Mouse (Mus musculus) embryonic facial prominence, embryonic 11.5 days (tissue): Measurements from ENCODE around the gene Spsb2. TPM values are rescaled to one million over a fixed set of nuclear protein-coding genes. Genes with fewer than 3 reads are reported as not detected.

Experiments used
- ATAC-seq: fragments of 200-750 bp; cut with Nextera tagmentation; replicated peaks from 2 replicates; pipeline ENCODE4 v1.8.0; 2017; ENCODE audit warnings: low read depth; ENCODE audit not compliant: insufficient number of reproducible peaks, low FRiP score, low TSS enrichment
- DNase-seq: peaks from one replicate; pipeline ENCODE4 v3.0.0-alpha.2; 2015; ENCODE audit warnings: low spot score
- H3K27ac ChIP-seq: fragments of 300-500 bp; sonication (generic); replicated peaks from 2 replicates; pipeline ENCODE4 v1.5.1; 2014; ENCODE audit warnings: mild to moderate bottlenecking, low read depth, low read length, control low read depth
- H3K27me3 ChIP-seq: fragments of 300-500 bp; sonication (generic); 2 replicates; pipeline ENCODE4 v1.6.1; 2014; ENCODE audit warnings: mild to moderate bottlenecking, low read length, moderate library complexity, mixed read lengths; ENCODE audit not compliant: control insufficient read depth, insufficient read depth
- H3K36me3 ChIP-seq: fragments of 300-500 bp; sonication (generic); replicated peaks from 2 replicates; pipeline ENCODE4 v1.6.1; 2014; ENCODE audit warnings: low read depth, mild to moderate bottlenecking, low read length, moderate library complexity, mixed read lengths; ENCODE audit not compliant: control insufficient read depth, insufficient read depth
- H3K4me1 ChIP-seq: fragments of 300-500 bp; sonication (generic); 2 replicates; pipeline ENCODE4 v1.6.1; 2014; ENCODE audit warnings: low read length, mixed read lengths; ENCODE audit not compliant: control insufficient read depth, insufficient read depth
- H3K4me2 ChIP-seq: fragments of 300-500 bp; sonication (generic); 2 replicates; pipeline ENCODE4 v1.6.1; 2014; ENCODE audit warnings: low read depth, mild to moderate bottlenecking, control low read depth, low read length, moderate library complexity
- H3K4me3 ChIP-seq: fragments of 300-500 bp; sonication (generic); 2 replicates; pipeline ENCODE4 v1.5.1; 2014; ENCODE audit warnings: low read depth, low read length, control low read depth
- H3K9ac ChIP-seq: fragments of 300-500 bp; sonication (generic); replicated peaks from 2 replicates; pipeline ENCODE4 v1.6.1; 2014; ENCODE audit warnings: mild to moderate bottlenecking, control low read depth, low read length
- H3K9me3 ChIP-seq: fragments of 300-500 bp; sonication (generic); replicated peaks from 2 replicates; pipeline ENCODE4 v1.6.1; 2016; ENCODE audit warnings: mild to moderate bottlenecking, low read length, inconsistent platforms, mixed read lengths; ENCODE audit not compliant: control insufficient read depth
- WGBS: fragments of 180-500 bp; shearing (Covaris S2); extraction: QIAGEN DNeasy Blood & Tissue Kit; methylation state at CpG from one replicate; pipeline ENCODE4 v1.1.7; 2014; 5-methylcytosine and 5-hydroxymethylcytosine counted together
- polyA plus RNA-seq: library from polyadenylated mRNA; unstranded; fragments of >200 nt; fragmentation: Nextera tagmentation; extraction: Ambion mirVana; gene quantifications from 2 replicates; pipeline ENCODE4 v1.2.1, GENCODE M21; 2014

Spsb2 gene
- polyA plus RNA-seq, 1 experiment from 2014 or later, result 4.7 TPM

DNA sequence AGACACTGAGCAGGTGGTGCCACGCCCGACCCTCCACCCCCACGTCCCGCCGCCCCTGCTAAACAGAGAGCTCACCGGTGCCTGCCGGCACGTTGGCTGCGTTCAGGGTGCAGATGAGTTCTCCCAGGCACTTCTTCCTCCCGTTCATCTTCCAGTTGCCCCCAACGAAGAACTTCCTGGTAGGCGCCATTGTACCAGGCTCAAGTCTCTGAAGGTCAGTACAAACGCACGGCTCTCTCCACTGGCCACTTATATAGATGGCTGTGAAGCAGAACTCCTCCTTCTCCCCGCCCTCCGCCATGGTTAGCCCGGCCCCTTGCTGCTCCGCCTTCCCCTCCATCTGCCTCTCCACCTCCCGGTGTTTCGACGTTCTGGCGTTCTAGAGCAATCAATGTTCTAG, 5.5 kb downstream of the Spsb2 start, which contains the start of gene Tpi1:
Gene Tpi1, minus strand, starts transcription at position 364 of the 400 bp plus-strand sequence.
- 1% methylated on average over 22 of the region's 22 CpGs for WGBS

DNA sequence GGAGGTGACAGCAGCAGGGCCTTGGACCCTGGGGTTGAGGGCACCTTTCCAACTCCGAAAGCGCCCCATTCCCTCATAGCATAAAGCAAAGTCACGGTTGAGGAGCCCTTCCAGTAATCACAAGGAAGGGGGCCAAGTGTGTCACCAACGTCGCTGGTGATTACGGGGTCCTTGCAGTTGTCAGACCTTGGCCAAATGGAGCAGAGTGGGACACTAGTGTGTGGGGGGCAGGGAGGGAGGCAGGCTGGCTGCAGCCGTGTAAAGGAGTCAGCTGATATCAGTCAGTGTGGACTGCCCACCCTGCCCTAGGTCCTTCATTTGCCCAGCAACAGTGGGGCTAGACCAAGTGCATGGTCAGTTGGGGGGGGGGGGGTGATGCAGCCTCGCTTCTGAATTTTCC, 6.0 kb downstream of the Spsb2 start:
- Histone ChIP-seq H3K36me3 (peaks cover 15% of the 10 kb centered on the region), H3K9me3 (no peaks in the 10 kb centered on the region), H3K27me3 (no peaks in the 10 kb centered on the region), H3K4me2 (peak overlapping the region; percentile 59), H3K4me1 (no peaks in the 10 kb centered on the region), H3K27ac (no peak overlapping the region), H3K4me3 (peak overlapping the region; percentile 53; the same call in 1 of the 2 replicates), H3K9ac (no peak overlapping the region)
- 36% methylated on average over 7 of the region's 8 CpGs for WGBS
- ATAC-seq, result peak; percentile 41
- no peak for DNase-seq

More for the DNA sequence above, 5.5 kb downstream of the Spsb2 start, which contains the start of gene Tpi1:
- ATAC-seq (peak; percentile 81), DNase-seq (peak; percentile 95)
- no peaks in the 10 kb centered on the region for H3K27me3 ChIP-seq
- H3K9ac ChIP-seq, result peak within 1 kb of the TSS; percentile 61
- H3K4me1 ChIP-seq, result no peaks in the 10 kb centered on the region
- no peaks in the 10 kb centered on the region for H3K9me3 ChIP-seq
- peaks cover 15% of the 10 kb centered on the region for H3K36me3 ChIP-seq
- H3K27ac ChIP-seq, result peak within 1 kb of the TSS; percentile 63
- peak within 1 kb of the TSS; percentile 59 for H3K4me2 ChIP-seq
- peak within 1 kb of the TSS; percentile 53 for H3K4me3 ChIP-seq

DNA sequence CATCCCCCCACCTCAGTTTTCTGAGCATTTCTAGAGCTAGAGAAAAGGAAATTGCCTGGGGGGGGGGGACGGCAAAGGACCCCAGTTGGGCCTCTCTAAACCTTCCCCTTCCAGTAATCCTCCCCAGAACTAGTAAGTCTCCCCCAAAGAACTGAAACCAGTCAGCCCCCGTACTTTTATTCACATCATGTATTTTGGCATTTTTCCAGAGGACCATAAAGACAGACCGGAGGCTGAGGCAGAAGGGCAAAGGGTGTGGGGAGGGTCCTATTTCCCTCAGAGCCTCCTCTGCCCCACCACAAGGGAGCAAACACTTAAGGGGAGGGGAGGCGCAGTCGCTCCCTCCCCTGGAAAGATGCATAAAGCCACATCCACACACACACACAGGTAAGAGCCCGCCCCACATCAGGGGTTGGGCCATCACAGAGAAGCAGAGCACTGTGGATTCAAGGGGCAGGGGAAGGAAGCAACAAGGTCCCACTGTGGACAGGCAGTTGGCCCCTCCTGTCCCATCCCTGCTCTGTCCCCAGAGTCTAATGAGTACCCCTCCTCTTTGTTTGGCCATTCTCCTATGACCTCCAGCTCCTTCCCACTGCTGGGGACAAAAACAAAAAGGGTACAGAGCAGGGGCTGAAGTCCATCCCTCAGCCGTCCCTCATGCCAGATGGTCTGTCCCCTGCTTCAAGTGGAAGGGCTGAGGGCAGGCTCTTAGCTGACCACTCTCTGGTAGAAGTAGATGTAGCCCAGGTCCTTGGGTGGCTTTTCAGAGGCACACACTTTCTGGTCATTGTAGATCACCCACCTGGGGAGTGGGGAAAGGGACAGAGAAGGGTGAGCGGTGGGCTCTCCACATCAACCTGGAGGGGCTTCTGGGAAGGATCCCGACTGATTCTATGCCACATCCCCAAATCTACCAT, 6.7 kb downstream of the Spsb2 start:
- no peaks in the 10 kb centered on the region for H3K9me3 ChIP-seq
- H3K36me3 ChIP-seq, result peaks cover 18% of the 10 kb centered on the region
- no peak for ATAC-seq
- H3K27ac ChIP-seq, result no peak overlapping the region
- WGBS, result 73% methylated on average over 9 of the region's 9 CpGs
- no peaks in the 10 kb centered on the region for H3K4me1 ChIP-seq
- H3K4me3 ChIP-seq, result no peak overlapping the region
- DNase-seq, result no peak
- no peak overlapping the region for H3K9ac ChIP-seq
- no peaks in the 10 kb centered on the region for H3K27me3 ChIP-seq
- H3K4me2 ChIP-seq, result no peak overlapping the region

DNA sequence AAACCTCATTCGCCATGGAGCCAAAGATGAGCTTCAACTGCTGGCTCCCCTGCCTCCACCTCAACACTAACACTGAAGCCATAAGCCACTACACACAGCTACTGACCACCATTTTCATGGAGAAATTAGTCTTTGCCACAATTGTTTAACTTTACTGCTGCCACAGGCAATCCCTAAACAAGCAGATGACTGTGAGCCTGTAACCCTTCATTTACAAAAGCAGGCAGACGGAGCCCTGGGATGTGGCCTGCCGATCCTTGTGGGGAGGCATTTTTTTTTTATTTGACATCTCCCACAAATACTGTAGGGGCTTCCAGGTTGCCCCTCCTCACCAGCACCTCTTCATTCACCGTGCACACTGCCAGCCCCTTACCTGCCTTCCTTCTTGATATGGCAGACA, 8.2 kb downstream of the Spsb2 start:
- DNase-seq (no peak), ATAC-seq (no peak)
- peaks cover 16% of the 10 kb centered on the region for H3K36me3 ChIP-seq
- H3K27me3 ChIP-seq, result no peaks in the 10 kb centered on the region
- 89% methylated on average over 4 of the region's 4 CpGs for WGBS
- H3K4me2 ChIP-seq, result no peak overlapping the region
- H3K9ac ChIP-seq, result no peak overlapping the region
- H3K9me3 ChIP-seq, result no peaks in the 10 kb centered on the region
- no peaks in the 10 kb centered on the region for H3K4me1 ChIP-seq
- H3K4me3 ChIP-seq, result no peak overlapping the region
- no peak overlapping the region for H3K27ac ChIP-seq

DNA sequence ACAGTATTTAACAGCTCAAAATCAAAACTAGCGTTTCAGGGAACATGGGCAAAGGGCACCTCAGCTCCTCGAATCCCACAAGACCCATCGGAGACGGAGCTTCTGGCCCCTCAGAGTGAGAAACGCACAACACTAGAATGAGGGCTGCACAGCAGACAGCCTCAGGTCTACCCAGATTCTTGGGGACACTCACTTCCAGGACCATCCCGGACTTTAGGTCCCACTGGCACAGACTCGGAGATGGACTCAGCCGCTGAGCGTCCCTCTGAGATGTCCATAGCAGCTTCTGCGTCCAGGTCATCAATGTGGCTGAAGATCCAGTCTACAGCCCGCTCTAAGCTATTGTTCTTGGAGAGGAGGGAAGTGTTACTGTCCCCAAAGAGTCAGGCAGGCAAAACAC, 8.7 kb downstream of the Spsb2 start:
- no peaks in the 10 kb centered on the region for H3K27me3 ChIP-seq
- DNase-seq (no peak), ATAC-seq (no peak)
- H3K4me1 ChIP-seq, result no peaks in the 10 kb centered on the region
- peaks cover 15% of the 10 kb centered on the region for H3K36me3 ChIP-seq
- no peaks in the 10 kb centered on the region for H3K9me3 ChIP-seq
- WGBS, result 94% methylated on average over 11 of the region's 11 CpGs
- no peak overlapping the region for H3K4me2 ChIP-seq
- H3K9ac ChIP-seq, result no peak overlapping the region
- H3K4me3 ChIP-seq, result no peak overlapping the region
- no peak overlapping the region for H3K27ac ChIP-seq

DNA sequence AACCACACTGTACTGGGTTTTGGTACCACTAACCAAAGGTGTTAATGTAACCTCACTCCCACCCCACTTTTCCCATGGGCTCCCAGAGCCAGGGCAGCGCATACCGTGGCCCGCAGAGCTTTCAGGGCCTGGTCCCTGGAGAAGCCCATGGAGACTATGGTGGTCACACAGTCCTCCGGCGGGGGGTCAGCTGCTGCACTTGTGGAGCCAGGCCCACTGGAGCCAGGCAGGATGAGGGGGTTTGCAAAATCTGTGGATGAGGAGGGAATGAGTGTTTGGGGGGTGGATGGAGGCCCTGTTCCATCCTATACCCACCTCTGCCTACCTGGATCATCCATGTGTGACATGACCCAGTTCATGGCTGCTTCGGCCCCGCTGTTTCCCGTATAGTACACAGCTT, 9.1 kb downstream of the Spsb2 start:
- no peaks in the 10 kb centered on the region for H3K9me3 ChIP-seq
- H3K4me2 ChIP-seq, result no peak overlapping the region
- no peaks in the 10 kb centered on the region for H3K4me1 ChIP-seq
- no peak overlapping the region for H3K9ac ChIP-seq
- no peak for DNase-seq
- no peak overlapping the region for H3K27ac ChIP-seq
- ATAC-seq, result no peak
- H3K27me3 ChIP-seq, result no peaks in the 10 kb centered on the region
- 95% methylated on average over 8 of the region's 8 CpGs for WGBS
- no peak overlapping the region for H3K4me3 ChIP-seq
- H3K36me3 ChIP-seq, result peaks cover 15% of the 10 kb centered on the region

DNA sequence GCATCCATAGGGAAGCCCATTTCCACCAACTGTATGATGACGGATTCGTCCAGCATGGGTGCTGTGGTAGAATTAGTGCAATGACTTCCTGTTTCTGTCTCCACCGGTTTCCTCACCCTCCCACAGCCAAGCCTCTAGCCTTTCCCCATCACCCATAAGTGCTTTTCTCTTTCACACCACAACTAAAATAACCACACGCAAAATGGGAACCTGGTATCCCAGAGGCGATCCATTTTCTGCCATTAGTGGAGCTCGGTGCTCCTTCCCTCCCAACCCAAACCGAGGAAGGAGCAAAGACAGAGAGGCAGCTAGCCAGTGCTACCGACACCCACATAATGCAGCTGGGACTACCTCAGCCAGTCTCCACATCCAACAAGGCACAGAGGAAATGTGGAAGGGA, 9.5 kb downstream of the Spsb2 start:
- ATAC-seq, result no peak
- H3K27me3 ChIP-seq, result no peaks in the 10 kb centered on the region

DNA sequence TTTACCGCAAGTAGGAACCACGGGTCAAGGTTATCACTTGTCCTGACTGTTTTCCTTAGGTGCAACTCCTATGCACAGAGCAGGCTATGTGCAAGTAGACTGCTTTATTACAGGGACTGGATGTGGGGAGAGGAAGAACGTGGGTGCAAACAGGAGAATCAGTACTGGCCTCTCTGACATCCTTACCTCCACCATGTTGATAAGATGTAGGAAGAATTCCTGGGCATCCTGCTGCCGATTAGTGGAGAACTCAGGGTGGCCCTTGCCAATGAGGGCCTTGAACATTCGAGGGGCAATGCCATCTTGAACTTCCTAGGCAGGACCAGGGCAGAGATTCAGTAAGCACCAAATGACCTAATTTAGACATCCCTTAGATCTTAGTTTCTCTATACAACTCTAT, 12.4 kb downstream of the Spsb2 start:
- DNase-seq (no peak), ATAC-seq (no peak)
- Histone ChIP-seq H3K36me3 (peaks cover 22% of the 10 kb centered on the region), H3K4me3 (no peak overlapping the region), H3K4me1 (no peaks in the 10 kb centered on the region), H3K27me3 (no peaks in the 10 kb centered on the region), H3K9ac (no peak overlapping the region), H3K27ac (no peak overlapping the region), H3K4me2 (no peak overlapping the region), H3K9me3 (no peaks in the 10 kb centered on the region)
- WGBS, result 93% methylated on average over 5 of the region's 5 CpGs

More for the DNA sequence above, 9.5 kb downstream of the Spsb2 start:
- no peaks in the 10 kb centered on the region for H3K4me1 ChIP-seq
- no peak overlapping the region for H3K9ac ChIP-seq
- no peak overlapping the region for H3K27ac ChIP-seq
- DNase-seq, result no peak
- H3K36me3 ChIP-seq, result peaks cover 15% of the 10 kb centered on the region
- H3K9me3 ChIP-seq, result no peaks in the 10 kb centered on the region
- WGBS, result 92% methylated on average over 8 of the region's 8 CpGs
- no peak overlapping the region for H3K4me2 ChIP-seq
- H3K4me3 ChIP-seq, result no peak overlapping the region
